ENCODE assay signal across 29 mouse cellular contexts in the genomic region with DNA sequence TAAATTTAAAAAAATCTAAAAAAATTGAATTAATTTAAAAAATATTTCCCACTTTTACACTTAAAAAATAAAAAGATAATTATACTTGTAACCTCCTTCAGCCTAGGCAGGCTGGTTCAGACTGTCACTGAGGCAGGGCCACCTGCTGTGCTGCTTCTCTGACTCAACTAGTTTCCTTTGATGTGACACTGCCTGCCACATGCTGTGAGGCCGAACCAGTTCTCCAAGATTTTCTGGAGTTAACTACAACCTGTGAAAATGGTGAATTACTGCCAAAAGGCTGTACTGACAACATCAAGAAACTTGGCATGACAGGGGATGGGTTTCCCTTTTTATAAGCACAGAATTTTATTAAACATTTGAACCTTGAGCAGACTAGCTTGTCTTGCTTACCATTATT.
A peak's percentile ranks its signal among the peaks of the same experiment; 100 is the strongest.
DNase-seq lines count a peak whose midpoint lies in the region; ATAC-seq and TF ChIP-seq lines count a peak whose summit lies in the region.
"Had no signal": no experiment of that assay in that cellular context is flagged by ENCODE, and none has a peak within 500 bp of the region (broad histone marks: within the 10 kb centered on the region; RNA-seq: fewer than 3 reads in every experiment).

No protein-coding gene starts in this region.

- H3K27me3 ChIP-seq in forebrain, embryonic 14.5 days (replicated peaks; ENCODE audit: control insufficient read depth, insufficient read depth, low read length), result no peaks in the 10 kb centered on the region
- H3K27me3 ChIP-seq in forebrain, embryonic 13.5 days, result no peaks in the 10 kb centered on the region
- H3K27me3 ChIP-seq: embryonic facial prominence, embryonic 15.5 days; forebrain, embryonic 15.5 days; heart, embryonic 13.5 days; Patski had no signal

- DNase-seq in cerebellum, postnatal 10 days, result peak; percentile 13 to 18
- DNase-seq in cerebellum, adult 9-11 months, result no peak
- peak; percentile 45 for DNase-seq in forebrain, embryonic 14.5 days (ENCODE audit: low spot score)
- peak; percentile 37 for DNase-seq in ES-CJ7 (ENCODE audit: low read depth, low spot score)
- peak; percentile 51 for DNase-seq in brain, embryonic 14.5 days (ENCODE audit: low read depth)
- DNase-seq: adrenal gland, postnatal 10 days; adrenal gland, postnatal 36 days; cerebellum, adult 11 months; cerebellum, adult 8-10 months; cerebellum, postnatal 36 days; embryo, embryonic 11 days; gastrocnemius, postnatal 10 days; gastrocnemius, postnatal 36 days; heart, adult 2 months; heart, postnatal 14 days; heart, postnatal 4 days; kidney, adult 2 months had no signal

- TF ChIP-seq CTCF in brain, embryonic 14.5 days (IDR thresholded peaks at IDR 0.05; ENCODE audit: borderline replicate concordance, extremely low read depth, insufficient read depth, insufficient read length), result no peak

- no peak overlapping the region for H3K27ac ChIP-seq in forebrain, embryonic 14.5 days (ENCODE audit: low read depth, low read length)
- H3K27ac ChIP-seq in forebrain, embryonic 13.5 days, result no peak overlapping the region
- H3K27ac ChIP-seq: embryonic facial prominence, embryonic 15.5 days; forebrain, embryonic 15.5 days; heart, adult 2 months; heart, embryonic 10.5 days; heart, embryonic 13.5 days; hindbrain, embryonic 14.5 days; hindbrain, postnatal 0 days had no signal

- no peaks in the 10 kb centered on the region for H3K36me3 ChIP-seq in forebrain, embryonic 14.5 days (ENCODE audit: control insufficient read depth, insufficient read depth, low read length)
- H3K36me3 ChIP-seq in forebrain, embryonic 13.5 days (ENCODE audit: poor library complexity, severe bottlenecking), result no peaks in the 10 kb centered on the region
- H3K36me3 ChIP-seq: embryonic facial prominence, embryonic 15.5 days; forebrain, embryonic 15.5 days; G1E; heart, embryonic 10.5 days; heart, embryonic 13.5 days had no signal

- H3K4me1 ChIP-seq in forebrain, embryonic 14.5 days (ENCODE audit: control insufficient read depth, insufficient read depth, low read length), result no peaks in the 10 kb centered on the region
- no peaks in the 10 kb centered on the region for H3K4me1 ChIP-seq in forebrain, embryonic 13.5 days
- H3K4me1 ChIP-seq: embryonic facial prominence, embryonic 15.5 days; forebrain, embryonic 15.5 days; heart, embryonic 10.5 days; heart, embryonic 13.5 days had no signal

- ATAC-seq in forebrain, embryonic 14.5 days, result peak; percentile 44; the same call in 1 of the 2 replicates
- ATAC-seq in forebrain, embryonic 13.5 days, result no peak
- ATAC-seq in activated CD4-positive, CD25-positive, alpha-beta regulatory T cell, adult 4 months, result no peak
- ATAC-seq: forebrain, embryonic 15.5 days; hindbrain, postnatal 0 days; inflammation-experienced regulatory T-cells, adult 6 months; intestine, postnatal 0 days; Patski had no signal

- H3K9ac ChIP-seq in forebrain, embryonic 14.5 days (ENCODE audit: low read length), result no peak overlapping the region
- H3K9ac ChIP-seq in forebrain, embryonic 13.5 days, result no peak overlapping the region
- H3K9ac ChIP-seq: embryonic facial prominence, embryonic 15.5 days; forebrain, embryonic 15.5 days; heart, embryonic 13.5 days; hindbrain, embryonic 14.5 days had no signal

- H3K4me3 ChIP-seq in forebrain, embryonic 14.5 days (ENCODE audit: low read depth, low read length), result no peak overlapping the region
- no peak overlapping the region for H3K4me3 ChIP-seq in forebrain, embryonic 13.5 days
- H3K4me3 ChIP-seq: embryonic facial prominence, embryonic 15.5 days; forebrain, embryonic 15.5 days; heart, adult 2 months; heart, embryonic 10.5 days; heart, embryonic 13.5 days had no signal

- TF ChIP-seq POLR2A in brain, embryonic 14.5 days (IDR thresholded peaks at IDR 0.05; ENCODE audit: borderline replicate concordance, extremely low read depth, insufficient read depth, insufficient read length, poor library complexity, severe bottlenecking), result no peak

- no peaks in the 10 kb centered on the region for H3K9me3 ChIP-seq in forebrain, embryonic 14.5 days (replicated peaks; ENCODE audit: control insufficient read depth, low read length)
- no peaks in the 10 kb centered on the region for H3K9me3 ChIP-seq in forebrain, embryonic 13.5 days (replicated peaks)
- H3K9me3 ChIP-seq: embryonic facial prominence, embryonic 15.5 days; forebrain, embryonic 15.5 days; G1E; heart, embryonic 10.5 days; heart, embryonic 13.5 days had no signal

- WGBS in forebrain, embryonic 14.5 days, result 3% methylated on average over 1 of the region's 1 CpGs
- 13% methylated on average over 1 of the region's 1 CpGs for WGBS in forebrain, embryonic 13.5 days

- no peak overlapping the region for H3K4me2 ChIP-seq in forebrain, embryonic 14.5 days (ENCODE audit: low read length)
- no peak overlapping the region for H3K4me2 ChIP-seq in forebrain, embryonic 13.5 days
- H3K4me2 ChIP-seq: embryonic facial prominence, embryonic 15.5 days; forebrain, embryonic 15.5 days; heart, embryonic 13.5 days; hindbrain, embryonic 14.5 days had no signal
